Mouse (Mus musculus): ENCODE measurements at regions not wholly inside any gene's neighbourhood (a gene's known extent, or its start where the extent isn't known, plus 50 kb on each side); places are given as distances from the start of the nearest gene placed in this dataset.
A peak's percentile ranks its signal among the peaks of the same experiment; 100 is the strongest.

- DNase-seq (ENCODE audit: low spot score in 2 of 2), result peak in 1 of 2 experiments; percentile 18
Measured at GRCm38 (mm10) chr12:38928786-38929351, 149.7 kb downstream of the Etv1 start.

DNA sequence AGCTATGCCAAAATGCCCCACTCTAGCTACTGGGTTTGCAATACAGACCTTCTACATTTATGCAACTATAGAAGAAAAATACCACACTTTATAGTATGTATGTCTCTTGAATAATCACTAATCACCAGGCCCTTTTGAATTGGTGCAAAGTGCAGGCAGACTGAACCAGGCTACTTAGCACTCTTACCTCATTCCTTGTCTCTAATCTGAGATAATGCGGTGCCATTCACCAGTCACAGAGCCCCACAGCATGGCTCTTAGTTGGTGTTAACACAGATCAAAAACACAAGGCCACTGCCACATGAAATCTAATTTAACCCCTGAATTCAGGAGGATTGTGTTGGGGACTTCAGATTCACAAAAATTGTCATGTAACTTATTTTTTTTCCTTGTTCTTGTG, 150.5 kb downstream of the Etv1 start:
- DNase-seq (ENCODE audit: low spot score in 2 of 2), result no peak

GRCm38 (mm10) chr12:38931769-38932168, 152.6 kb downstream of the Etv1 start:
- no peak for DNase-seq (ENCODE audit: low spot score in 2 of 2)

GRCm38 (mm10) chr12:38959605-38960004, 180.4 kb downstream of the Etv1 start:
- DNase-seq (ENCODE audit: low spot score in 2 of 2), result no peak

DNA sequence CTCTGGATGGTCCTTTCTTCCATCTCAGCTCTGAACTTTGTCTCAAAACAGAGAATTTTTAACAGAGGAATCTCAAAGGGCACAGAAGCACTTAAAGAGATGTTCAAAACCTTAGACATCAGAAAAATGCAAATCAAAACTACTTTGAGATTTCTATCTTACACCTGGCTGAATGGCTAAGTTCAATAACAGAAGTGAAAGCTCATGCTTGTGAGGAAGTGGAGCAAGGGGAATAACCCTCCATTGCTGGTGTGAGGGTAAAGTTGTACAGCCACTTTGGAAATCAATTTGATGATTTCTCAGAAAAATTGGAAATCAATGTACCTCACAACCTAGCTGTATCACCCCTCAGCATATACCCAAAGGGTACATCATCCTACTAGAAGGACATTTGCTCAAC, 183.1 kb downstream of the Etv1 start:
- no peak for DNase-seq (ENCODE audit: low spot score in 2 of 2)

- no peak for DNase-seq (ENCODE audit: low spot score in 2 of 2)
Measured at GRCm38 (mm10) chr12:38970347-38970746, 191.2 kb downstream of the Etv1 start.

GRCm38 (mm10) chr12:38972205-38972604, 193.0 kb downstream of the Etv1 start:
- DNase-seq (ENCODE audit: low spot score in 2 of 2), result no peak

DNA sequence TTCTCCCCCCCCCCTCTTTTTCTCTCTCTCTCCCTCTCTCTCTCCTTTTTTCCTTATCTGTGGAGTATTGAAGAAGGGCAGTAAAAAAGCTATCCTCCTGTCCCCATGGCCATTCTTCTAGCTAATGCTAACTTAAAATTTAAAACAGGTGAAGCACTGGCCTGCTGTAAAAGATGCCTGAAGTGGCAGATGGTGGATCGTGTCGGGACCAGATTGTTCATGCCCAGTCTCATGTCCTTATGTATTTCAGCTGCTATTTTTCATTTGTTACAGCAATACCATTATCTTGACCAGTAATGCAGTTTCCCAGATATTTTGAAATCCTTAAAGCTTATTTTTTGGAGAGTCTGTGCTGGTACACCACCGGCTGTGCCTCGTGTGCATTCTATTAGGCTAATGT, 196.3 kb downstream of the Etv1 start:
- DNase-seq (ENCODE audit: low spot score in 2 of 2), result no peak

GRCm38 (mm10) chr12:38982423-38982822, 203.2 kb downstream of the Etv1 start:
- no peak for DNase-seq (ENCODE audit: low spot score in 2 of 2)

DNA sequence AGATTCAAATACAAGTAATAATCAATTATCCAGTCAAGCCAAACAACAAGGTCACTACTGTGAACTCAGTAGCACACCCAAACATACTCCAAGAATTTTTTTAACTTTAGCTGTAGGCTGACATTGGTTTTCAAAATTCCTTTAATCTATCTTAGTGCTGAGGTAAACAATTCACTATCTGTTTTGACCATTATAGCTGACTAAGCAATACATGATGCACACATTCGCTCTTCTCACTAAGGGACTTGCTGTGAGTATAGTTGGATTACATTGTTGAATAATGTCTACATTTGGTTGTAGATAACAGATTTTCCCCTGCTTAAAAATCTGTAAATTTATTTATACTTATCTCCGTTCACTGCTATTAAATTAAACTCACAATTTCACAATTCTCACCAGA, 206.7 kb downstream of the Etv1 start:
- no peak for DNase-seq (ENCODE audit: low spot score in 2 of 2)

- DNase-seq (ENCODE audit: low spot score in 2 of 2), result no peak
Measured at GRCm38 (mm10) chr12:38986346-38986745, 207.2 kb downstream of the Etv1 start.

DNA sequence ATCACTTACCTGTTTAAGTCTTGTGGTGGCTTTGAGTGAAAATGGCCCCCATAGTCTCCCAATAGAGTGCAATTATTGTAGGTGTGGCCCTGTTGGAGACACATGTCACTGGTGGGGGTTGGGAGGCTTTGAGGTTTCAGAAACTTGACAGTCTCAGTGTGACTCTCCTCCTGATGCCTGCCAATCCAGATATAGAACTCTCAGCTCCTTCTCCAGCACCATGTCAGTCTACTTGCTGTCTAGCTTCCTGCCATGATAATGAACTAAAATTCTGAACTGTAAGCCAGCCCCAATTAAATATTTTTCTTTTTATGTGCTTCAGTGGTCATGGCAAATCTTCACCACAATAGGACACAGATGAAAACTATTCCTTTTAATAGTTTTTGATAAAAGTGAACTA, 208.1 kb downstream of the Etv1 start:
- DNase-seq (ENCODE audit: low spot score in 2 of 2), result no peak

- no peak for DNase-seq (ENCODE audit: low spot score in 2 of 2)
Measured at GRCm38 (mm10) chr12:38987819-38988218, 208.6 kb downstream of the Etv1 start.

DNA sequence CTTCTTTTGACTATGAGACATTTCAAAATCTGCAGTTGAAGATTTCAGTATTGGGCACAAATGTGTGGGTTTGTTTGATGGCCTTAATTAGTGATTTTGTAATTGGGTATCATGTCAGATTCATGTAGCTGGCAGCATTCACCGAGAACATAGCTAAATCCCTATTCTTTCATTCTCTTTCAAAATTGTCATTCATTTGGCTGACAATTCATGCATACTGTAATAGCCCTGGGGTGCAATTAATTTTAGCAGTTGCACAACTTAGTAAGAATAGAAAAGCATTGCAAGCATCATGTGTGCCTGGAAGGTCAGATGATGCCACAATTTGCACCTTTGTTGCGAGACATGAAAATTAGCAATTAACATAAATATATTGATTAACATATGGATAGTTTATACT, 248.0 kb downstream of the Etv1 start:
- no peak for DNase-seq (ENCODE audit: low spot score in 2 of 2)

DNA sequence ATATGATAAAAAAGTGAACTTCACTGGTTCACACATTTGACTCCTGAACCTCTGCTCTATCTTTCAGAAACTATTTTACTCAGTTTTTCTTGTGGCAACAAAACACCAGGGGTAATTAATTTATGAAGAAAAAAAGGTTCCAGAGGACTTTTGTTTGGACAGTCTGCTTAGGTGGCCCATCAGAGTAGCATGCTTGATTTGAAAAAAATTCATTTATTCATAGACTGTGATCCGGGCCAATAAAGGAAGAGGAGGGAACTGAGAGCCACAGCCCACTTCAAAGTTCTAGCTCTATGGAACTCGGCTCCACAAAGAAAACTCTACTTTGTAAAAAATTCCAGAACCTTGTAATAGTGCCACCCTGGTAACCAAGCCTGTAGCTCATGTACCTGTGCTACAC, 248.8 kb downstream of the Etv1 start:
- DNase-seq (ENCODE audit: low spot score in 2 of 2), result no peak

DNA sequence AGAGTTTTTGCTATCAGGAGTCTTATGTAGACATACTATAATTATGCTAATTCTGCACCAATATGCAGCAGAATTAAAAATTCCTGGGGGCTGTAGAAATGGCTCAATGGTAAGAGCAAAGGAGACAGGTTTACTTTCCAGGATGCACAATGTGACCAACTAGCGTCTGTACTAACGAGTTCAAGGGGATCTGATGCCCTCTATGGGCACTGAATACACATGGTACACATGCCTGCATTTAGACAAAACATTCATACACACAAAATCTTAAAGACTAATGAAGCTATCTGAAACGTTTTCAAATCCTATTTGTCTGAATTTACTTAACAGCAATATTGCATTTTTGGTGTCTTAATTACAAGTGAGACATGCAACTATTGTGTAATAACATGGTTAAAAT, 254.8 kb downstream of the Etv1 start:
- no peak for DNase-seq (ENCODE audit: low spot score in 2 of 2)

DNA sequence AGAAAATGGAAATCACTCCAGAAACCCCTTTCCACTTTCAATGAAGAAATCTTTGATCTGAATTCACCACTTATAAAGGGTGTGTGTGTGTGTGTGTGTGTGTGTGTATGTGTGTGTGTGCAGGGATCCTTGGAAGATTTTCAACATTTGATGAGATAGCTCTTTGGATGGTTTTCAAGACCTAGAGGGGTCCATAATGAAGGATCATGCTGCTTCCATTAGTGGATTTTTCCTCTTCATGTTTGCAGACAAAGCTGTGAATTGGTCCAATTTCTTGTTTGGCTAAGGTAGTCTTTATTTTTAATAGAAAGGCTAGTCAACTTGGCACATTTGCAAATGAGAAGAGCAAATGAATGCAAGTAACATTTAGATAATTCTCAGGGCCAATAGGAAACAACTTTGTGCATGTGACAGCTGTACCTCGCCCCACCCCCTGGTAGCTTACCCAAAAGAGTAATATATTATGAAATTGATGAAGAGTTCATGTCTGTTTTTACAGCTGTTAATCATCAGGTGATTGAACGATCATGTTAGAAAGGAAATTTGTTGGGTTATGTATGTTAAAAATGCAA, 257.4 kb downstream of the Etv1 start:
- no peak for DNase-seq (ENCODE audit: low spot score in 2 of 2)

DNA sequence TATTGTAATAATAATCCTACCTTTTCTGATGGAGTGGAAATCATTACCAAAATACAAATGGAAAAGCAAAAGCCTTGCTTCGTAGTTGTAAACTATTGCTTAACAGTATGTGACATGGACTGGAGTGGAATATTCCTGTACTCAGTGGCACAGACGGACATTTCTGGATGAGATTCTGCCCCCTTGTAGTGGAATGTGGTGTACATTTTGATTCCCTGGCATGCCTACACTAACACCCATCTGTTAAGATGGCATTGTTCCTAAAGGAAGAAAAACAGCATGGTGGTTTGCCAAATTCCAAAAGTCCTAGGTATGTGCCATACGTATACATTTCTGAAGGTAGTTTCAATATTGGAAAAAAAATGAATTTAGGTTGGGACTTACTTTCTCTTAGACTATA, 258.9 kb downstream of the Etv1 start:
- no peak for DNase-seq (ENCODE audit: low spot score in 2 of 2)

DNA sequence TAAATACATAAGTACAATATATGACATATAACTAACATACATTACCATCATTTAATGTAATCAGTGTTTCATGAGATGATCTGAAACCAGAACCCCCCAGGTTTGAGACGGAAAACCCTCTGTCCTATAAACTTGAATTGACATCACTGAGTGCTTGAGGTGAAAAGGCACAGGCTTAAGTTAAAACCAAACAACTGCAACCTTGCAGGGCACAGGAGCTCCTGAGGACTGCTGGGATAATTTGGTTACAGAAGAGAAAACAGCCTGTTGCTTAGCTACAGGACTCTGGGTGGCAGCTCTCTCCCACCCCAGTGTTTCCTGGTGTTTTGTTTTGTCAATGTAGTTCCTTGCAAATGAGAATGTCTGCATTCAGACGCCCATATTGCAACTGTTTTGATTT, 259.5 kb downstream of the Etv1 start:
- DNase-seq (ENCODE audit: low spot score in 2 of 2), result no peak

DNA sequence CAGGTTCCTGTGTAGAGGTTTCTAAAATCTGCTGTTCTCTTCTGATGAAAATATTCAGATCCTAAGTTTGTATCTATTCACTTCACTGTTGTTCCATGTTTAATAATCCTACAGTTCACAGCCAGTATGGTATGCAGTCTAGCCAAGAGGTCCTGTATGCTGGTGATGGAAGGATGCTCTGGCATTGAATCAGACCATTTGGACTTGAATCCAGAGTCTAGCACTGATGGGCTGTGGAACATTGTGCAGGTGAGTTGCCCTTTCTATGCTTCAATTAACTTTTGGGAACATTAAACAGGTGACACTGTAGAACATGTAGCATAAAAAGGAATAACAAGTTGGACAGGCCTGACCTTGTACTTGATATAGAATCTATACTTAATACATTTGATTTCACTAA, 267.9 kb downstream of the Etv1 start:
- no peak for DNase-seq (ENCODE audit: low spot score in 2 of 2)

GRCm38 (mm10) chr12:39048441-39048840, 269.3 kb downstream of the Etv1 start:
- no peak for DNase-seq (ENCODE audit: low spot score in 2 of 2)

DNA sequence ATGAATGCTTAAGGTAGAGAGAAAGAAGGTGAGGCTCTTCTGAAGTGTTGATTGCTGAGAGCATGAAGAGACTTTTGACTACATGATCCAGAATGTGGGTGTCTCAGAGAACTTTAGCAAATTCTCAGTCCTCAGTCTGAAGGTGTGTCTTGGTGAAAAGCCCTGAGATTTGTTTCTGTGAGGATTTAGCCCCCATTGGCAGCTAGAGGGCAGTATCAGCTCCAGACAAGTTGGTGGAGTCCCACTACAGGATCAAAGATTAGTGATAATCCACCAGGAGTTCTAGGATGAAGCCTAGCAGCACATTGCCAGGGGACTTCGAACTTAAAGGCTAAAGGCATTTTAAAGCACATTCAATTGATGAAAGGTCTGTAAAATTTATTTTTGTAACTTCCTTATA, 269.8 kb downstream of the Etv1 start:
- DNase-seq (ENCODE audit: low spot score in 2 of 2), result no peak

DNA sequence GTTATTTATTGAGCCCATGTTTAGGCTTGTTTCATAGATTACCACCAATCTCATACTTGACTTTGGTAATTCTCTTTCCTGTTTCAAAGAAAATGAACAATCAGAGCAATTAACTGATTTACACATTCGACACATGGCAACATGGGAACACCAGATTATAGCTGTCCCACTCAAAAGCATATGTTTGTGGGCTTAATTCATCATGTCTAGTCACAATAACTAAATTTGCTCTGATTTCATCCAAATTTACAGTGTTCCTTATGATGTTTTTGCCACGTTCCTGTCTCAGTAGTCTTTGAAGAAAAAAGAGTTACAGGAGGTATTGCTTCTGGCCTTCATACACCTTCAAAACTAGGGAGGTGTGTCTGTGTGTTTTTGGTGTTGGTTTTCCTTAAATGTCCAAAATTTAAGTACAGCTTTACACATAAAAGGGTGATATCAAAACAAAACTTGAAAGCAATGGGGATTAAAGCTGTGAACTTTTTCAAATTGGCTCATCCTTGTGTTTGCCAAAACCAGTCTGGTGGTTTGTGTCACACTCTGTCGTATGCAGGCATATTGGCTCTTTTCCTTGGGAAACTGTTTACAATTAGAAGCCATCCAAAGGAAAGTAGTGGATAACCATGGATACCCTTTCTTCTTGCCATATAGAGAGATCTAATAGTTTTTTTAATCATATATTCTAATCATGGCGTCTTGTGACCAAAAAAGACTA, 291.3 kb downstream of the Etv1 start:
- DNase-seq (ENCODE audit: low spot score in 2 of 2), result no peak

Data from spleen, postnatal 10 days (tissue).